Mouse (Mus musculus): ENCODE measurements around the gene Cacnb2. TPM values are rescaled to one million over a fixed set of nuclear protein-coding genes. Genes with fewer than 3 reads are reported as not detected.

Gene Cacnb2
- 15.8 and 19.6 TPM in 2 replicates for total RNA-seq (2017)

- no peak for ATAC-seq (replicated peaks in 1 of 2; ENCODE audit: insufficient read depth in 1 of 2, low FRiP score in 2 of 2, low TSS enrichment in 1 of 2, low read depth in 1 of 2, poor library complexity in 2 of 2, severe bottlenecking in 2 of 2)
Measured at GRCm38 (mm10) chr2:14602788-14603187, at the start of gene Cacnb2. Cacnb2 (plus strand) TSS chr2:14603088.

GRCm38 (mm10) chr2:14568020-14568419 is 34.9 kb upstream of the Cacnb2 start:
- ATAC-seq (replicated peaks in 1 of 2; ENCODE audit: insufficient read depth in 1 of 2, low FRiP score in 2 of 2, low TSS enrichment in 1 of 2, low read depth in 1 of 2, poor library complexity in 2 of 2, severe bottlenecking in 2 of 2) = no peak

GRCm38 (mm10) chr2:14571300-14571699 is 31.6 kb upstream of the Cacnb2 start:
- ATAC-seq (replicated peaks in 1 of 2; ENCODE audit: insufficient read depth in 1 of 2, low FRiP score in 2 of 2, low TSS enrichment in 1 of 2, low read depth in 1 of 2, poor library complexity in 2 of 2, severe bottlenecking in 2 of 2) = no peak

- ATAC-seq (replicated peaks in 1 of 2; ENCODE audit: insufficient read depth in 1 of 2, low FRiP score in 2 of 2, low TSS enrichment in 1 of 2, low read depth in 1 of 2, poor library complexity in 2 of 2, severe bottlenecking in 2 of 2) = no peak
Measured at GRCm38 (mm10) chr2:14589541-14589940, 13.3 kb upstream of the Cacnb2 start.

GRCm38 (mm10) chr2:14597909-14598563 is 4.9 kb upstream of the Cacnb2 start:
- no peak for ATAC-seq (replicated peaks in 1 of 2; ENCODE audit: insufficient read depth in 1 of 2, low FRiP score in 2 of 2, low TSS enrichment in 1 of 2, low read depth in 1 of 2, poor library complexity in 2 of 2, severe bottlenecking in 2 of 2)

GRCm38 (mm10) chr2:14603784-14604781 is 1.2 kb downstream of the Cacnb2 start:
- peak; percentile 58 to 78 for ATAC-seq (replicated peaks in 1 of 2; ENCODE audit: insufficient read depth in 1 of 2, low FRiP score in 2 of 2, low TSS enrichment in 1 of 2, low read depth in 1 of 2, poor library complexity in 2 of 2, severe bottlenecking in 2 of 2)

GRCm38 (mm10) chr2:14604791-14605190 is 1.9 kb downstream of the Cacnb2 start:
- ATAC-seq (replicated peaks in 1 of 2; ENCODE audit: insufficient read depth in 1 of 2, low FRiP score in 2 of 2, low TSS enrichment in 1 of 2, low read depth in 1 of 2, poor library complexity in 2 of 2, severe bottlenecking in 2 of 2) = peak in 1 of 2 experiments; percentile 20; a peak in 2 of 4 replicates

- no peak for ATAC-seq (replicated peaks in 1 of 2; ENCODE audit: insufficient read depth in 1 of 2, low FRiP score in 2 of 2, low TSS enrichment in 1 of 2, low read depth in 1 of 2, poor library complexity in 2 of 2, severe bottlenecking in 2 of 2)
Measured at GRCm38 (mm10) chr2:14605207-14605606, 2.3 kb downstream of the Cacnb2 start.

GRCm38 (mm10) chr2:14608606-14609005 is 5.7 kb downstream of the Cacnb2 start:
- no peak for ATAC-seq (replicated peaks in 1 of 2; ENCODE audit: insufficient read depth in 1 of 2, low FRiP score in 2 of 2, low TSS enrichment in 1 of 2, low read depth in 1 of 2, poor library complexity in 2 of 2, severe bottlenecking in 2 of 2)

- no peak for ATAC-seq (replicated peaks in 1 of 2; ENCODE audit: insufficient read depth in 1 of 2, low FRiP score in 2 of 2, low TSS enrichment in 1 of 2, low read depth in 1 of 2, poor library complexity in 2 of 2, severe bottlenecking in 2 of 2)
Measured at GRCm38 (mm10) chr2:14612705-14613104, 9.8 kb downstream of the Cacnb2 start.

GRCm38 (mm10) chr2:14616361-14616760 is 13.5 kb downstream of the Cacnb2 start:
- no peak for ATAC-seq (replicated peaks in 1 of 2; ENCODE audit: insufficient read depth in 1 of 2, low FRiP score in 2 of 2, low TSS enrichment in 1 of 2, low read depth in 1 of 2, poor library complexity in 2 of 2, severe bottlenecking in 2 of 2)

GRCm38 (mm10) chr2:14620120-14620853 is 17.4 kb downstream of the Cacnb2 start:
- ATAC-seq (replicated peaks in 1 of 2; ENCODE audit: insufficient read depth in 1 of 2, low FRiP score in 2 of 2, low TSS enrichment in 1 of 2, low read depth in 1 of 2, poor library complexity in 2 of 2, severe bottlenecking in 2 of 2) = peak; percentile 9 to 25; a peak in 3 of 4 replicates

- no peak for ATAC-seq (replicated peaks in 1 of 2; ENCODE audit: insufficient read depth in 1 of 2, low FRiP score in 2 of 2, low TSS enrichment in 1 of 2, low read depth in 1 of 2, poor library complexity in 2 of 2, severe bottlenecking in 2 of 2)
Measured at GRCm38 (mm10) chr2:14620891-14621290, 18.0 kb downstream of the Cacnb2 start.

GRCm38 (mm10) chr2:14623820-14624219 is 20.9 kb downstream of the Cacnb2 start:
- ATAC-seq (replicated peaks in 1 of 2; ENCODE audit: insufficient read depth in 1 of 2, low FRiP score in 2 of 2, low TSS enrichment in 1 of 2, low read depth in 1 of 2, poor library complexity in 2 of 2, severe bottlenecking in 2 of 2) = no peak; a peak in 1 of 4 replicates

- no peak for ATAC-seq (replicated peaks in 1 of 2; ENCODE audit: insufficient read depth in 1 of 2, low FRiP score in 2 of 2, low TSS enrichment in 1 of 2, low read depth in 1 of 2, poor library complexity in 2 of 2, severe bottlenecking in 2 of 2)
Measured at GRCm38 (mm10) chr2:14629814-14630492, 27.1 kb downstream of the Cacnb2 start.

GRCm38 (mm10) chr2:14631590-14631989 is 28.7 kb downstream of the Cacnb2 start:
- peak; percentile 99 for ATAC-seq (replicated peaks in 1 of 2; ENCODE audit: insufficient read depth in 1 of 2, low FRiP score in 2 of 2, low TSS enrichment in 1 of 2, low read depth in 1 of 2, poor library complexity in 2 of 2, severe bottlenecking in 2 of 2)

- ATAC-seq (replicated peaks in 1 of 2; ENCODE audit: insufficient read depth in 1 of 2, low FRiP score in 2 of 2, low TSS enrichment in 1 of 2, low read depth in 1 of 2, poor library complexity in 2 of 2, severe bottlenecking in 2 of 2) = no peak
Measured at GRCm38 (mm10) chr2:14633202-14633601, 30.3 kb downstream of the Cacnb2 start.
